Mouse (Mus musculus): Measurements from ENCODE around the gene Ctsg. TPM values are rescaled to one million over a fixed set of nuclear protein-coding genes. Genes with fewer than 3 reads are reported as not detected.
"Not testable (repeated sequence)": the region's sequence is repeated elsewhere in the genome, so short reads cannot be mapped to it uniquely, and the experiment has no call there.

Gene Ctsg
- polyA plus RNA-seq, 1 experiment from 2014 or later, result not detected

GRCm38 (mm10) chr14:56093353-56093752 lies 9.0 kb downstream of the Ctsg start:
- Histone ChIP-seq H3K27ac (replicated peaks) (no peak overlapping the region), H3K9me3 (no peaks in the 10 kb centered on the region), H3K36me3 (no peaks in the 10 kb centered on the region), H3K4me3 (no peak overlapping the region), H3K27me3 (no peaks in the 10 kb centered on the region), H3K9ac (no peak overlapping the region), H3K4me1 (replicated peaks) (no peaks in the 10 kb centered on the region), H3K4me2 (no peak overlapping the region)
- ATAC-seq (ENCODE audit: low FRiP score, low read depth), result no peak
- WGBS, result 81% methylated on average over 2 of the region's 2 CpGs

- no peak overlapping the region for H3K4me2 ChIP-seq
- 80% methylated on average over 3 of the region's 3 CpGs for WGBS
- H3K4me3 ChIP-seq, result no peak overlapping the region
- no peaks in the 10 kb centered on the region for H3K36me3 ChIP-seq
- H3K4me1 ChIP-seq (replicated peaks), result no peaks in the 10 kb centered on the region
- H3K9ac ChIP-seq, result no peak overlapping the region
- H3K27me3 ChIP-seq, result no peaks in the 10 kb centered on the region
- ATAC-seq (ENCODE audit: low FRiP score, low read depth), result no peak
- no peak overlapping the region for H3K27ac ChIP-seq (replicated peaks)
- H3K9me3 ChIP-seq, result no peaks in the 10 kb centered on the region
Measured at GRCm38 (mm10) chr14:56086711-56087110, 15.7 kb downstream of the Ctsg start.

DNA sequence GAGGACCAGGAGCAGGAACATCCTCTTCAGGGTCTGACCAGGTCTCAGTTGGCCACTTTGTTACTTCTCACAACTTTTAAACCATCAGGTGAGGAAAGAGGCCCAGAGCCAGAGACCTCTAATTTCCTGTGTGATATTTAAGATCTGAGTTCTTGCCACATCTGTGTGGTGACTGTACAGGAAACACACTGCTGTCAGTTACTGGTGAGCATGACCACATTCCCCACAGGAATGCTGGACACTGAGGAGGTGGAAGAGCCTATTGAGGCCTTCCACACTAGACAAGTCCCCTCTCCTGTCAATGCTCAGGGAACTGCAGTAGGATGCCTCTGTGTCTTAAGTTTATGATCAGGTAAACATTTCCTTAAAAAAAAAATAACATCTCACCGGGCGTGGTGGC lies 17.2 kb downstream of the Ctsg start, which contains the start of gene Mcpt8:
Gene Mcpt8 (minus strand): TSS at position 107 of the 400 bp plus-strand sequence.
- H3K4me2 ChIP-seq, result no peak within 1 kb of the TSS
- WGBS, result 94% methylated on average over 2 of the region's 2 CpGs
- H3K4me1 ChIP-seq (replicated peaks), result no peaks in the 10 kb centered on the region
- no peak within 1 kb of the TSS for H3K4me3 ChIP-seq
- no peak for ATAC-seq (ENCODE audit: low FRiP score, low read depth)
- H3K36me3 ChIP-seq, result no peaks in the 10 kb centered on the region
- no peaks in the 10 kb centered on the region for H3K9me3 ChIP-seq
- H3K27ac ChIP-seq (replicated peaks), result no peak within 1 kb of the TSS
- no peak within 1 kb of the TSS for H3K9ac ChIP-seq
- no peaks in the 10 kb centered on the region for H3K27me3 ChIP-seq

- WGBS, result 57% methylated on average over 4 of the region's 4 CpGs
- no peaks in the 10 kb centered on the region for H3K27me3 ChIP-seq
- no peak overlapping the region for H3K4me2 ChIP-seq
- H3K36me3 ChIP-seq, result no peaks in the 10 kb centered on the region
- no peak for ATAC-seq (ENCODE audit: low FRiP score, low read depth)
- no peaks in the 10 kb centered on the region for H3K9me3 ChIP-seq
- no peak overlapping the region for H3K4me3 ChIP-seq
- H3K4me1 ChIP-seq (replicated peaks), result no peaks in the 10 kb centered on the region
- no peak overlapping the region for H3K27ac ChIP-seq (replicated peaks)
- H3K9ac ChIP-seq, result no peak overlapping the region
Measured at GRCm38 (mm10) chr14:56082016-56082415, 20.4 kb downstream of the Ctsg start.

- 81% methylated on average over 3 of the region's 3 CpGs for WGBS
- not testable (repeated sequence) for H3K9me3 ChIP-seq; H3K27me3 ChIP-seq; H3K4me1 ChIP-seq (replicated peaks); H3K36me3 ChIP-seq; ATAC-seq (ENCODE audit: low FRiP score, low read depth); H3K4me2 ChIP-seq; H3K9ac ChIP-seq; H3K27ac ChIP-seq (replicated peaks); H3K4me3 ChIP-seq
Measured at GRCm38 (mm10) chr14:56062213-56062612, 40.2 kb downstream of the Ctsg start, which contains the start of gene Mcpt4. Gene Mcpt4 (minus strand): TSS chr14:56062313.

DNA sequence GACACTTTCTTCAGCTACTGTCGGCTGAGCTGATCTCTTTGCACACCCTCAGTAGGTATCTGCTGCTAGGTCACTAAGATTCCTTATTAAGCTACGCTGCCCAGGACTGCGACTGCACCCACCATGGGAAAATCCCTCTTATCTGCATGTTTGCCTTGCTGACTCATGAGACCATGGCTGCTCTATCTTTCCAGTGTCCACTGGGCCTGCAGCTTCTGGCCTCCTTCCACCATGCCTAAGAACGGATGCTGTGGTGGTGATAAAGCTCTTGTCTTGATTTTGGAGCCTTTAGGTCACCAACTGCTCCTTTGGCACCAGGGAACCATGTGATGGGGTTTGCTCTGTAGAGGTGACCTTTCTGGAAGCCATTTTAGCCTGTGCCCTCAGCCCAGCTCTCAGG lies 44.7 kb downstream of the Ctsg start:
- no peak for ATAC-seq (ENCODE audit: low FRiP score, low read depth)
- Histone ChIP-seq H3K9ac (no peak overlapping the region), H3K27me3 (no peaks in the 10 kb centered on the region), H3K4me2 (no peak overlapping the region), H3K4me3 (no peak overlapping the region), H3K4me1 (replicated peaks) (no peaks in the 10 kb centered on the region), H3K9me3 (no peaks in the 10 kb centered on the region), H3K36me3 (no peaks in the 10 kb centered on the region), H3K27ac (replicated peaks) (no peak overlapping the region)
- 87% methylated on average over 4 of the region's 4 CpGs for WGBS

GRCm38 (mm10) chr14:56055408-56055807 lies 47.0 kb downstream of the Ctsg start:
- no peak for ATAC-seq (ENCODE audit: low FRiP score, low read depth)
- Histone ChIP-seq H3K4me2 (no peak overlapping the region), H3K4me1 (replicated peaks) (no peaks in the 10 kb centered on the region)

More at GRCm38 (mm10) chr14:56055408-56055807, 47.0 kb downstream of the Ctsg start:
- 90% methylated on average over 3 of the region's 3 CpGs for WGBS
- Histone ChIP-seq H3K36me3 (no peaks in the 10 kb centered on the region), H3K9ac (no peak overlapping the region), H3K9me3 (no peaks in the 10 kb centered on the region), H3K27me3 (no peaks in the 10 kb centered on the region), H3K4me3 (no peak overlapping the region), H3K27ac (replicated peaks) (no peak overlapping the region)

Small RNAs within 50 kb of the gene (microRNA-seq; reads per million reads assigned to microRNA genes)
- not detected for gene Mir6949

Other genes with a start within 250 kb of the Ctsg start
- 11.2 and 11.8 TPM in 2 replicates for gene Nynrin, start 248.6 kb downstream of the Ctsg start, polyA plus RNA-seq (2015; fragmentation: Nextera tagmentation; extraction: Ambion mirVana)
- gene Cbln3, start 218.2 kb downstream of the Ctsg start, polyA plus RNA-seq (2015; fragmentation: Nextera tagmentation; extraction: Ambion mirVana), result 0.51 and 0.52 TPM in 2 replicates
- gene Khnyn, start 217.6 kb downstream of the Ctsg start, polyA plus RNA-seq (2015; fragmentation: Nextera tagmentation; extraction: Ambion mirVana), result 10.7 and 10.9 TPM in 2 replicates
- gene Sdr39u1, start 202.3 kb downstream of the Ctsg start, polyA plus RNA-seq (2015; fragmentation: Nextera tagmentation; extraction: Ambion mirVana), result 148 and 159 TPM in 2 replicates
- 0.18 and 0.55 TPM in 2 replicates for gene Cma1, start 157.9 kb downstream of the Ctsg start, polyA plus RNA-seq (2015; fragmentation: Nextera tagmentation; extraction: Ambion mirVana)
- not detected in 2 replicates for gene Cma2, start 151.6 kb downstream of the Ctsg start, polyA plus RNA-seq (2015; fragmentation: Nextera tagmentation; extraction: Ambion mirVana)
- not detected in 2 replicates for gene Mcpt1, start 84.6 kb downstream of the Ctsg start, polyA plus RNA-seq (2015; fragmentation: Nextera tagmentation; extraction: Ambion mirVana)
- not detected in 2 replicates for gene Mcpt9, start 72.1 kb downstream of the Ctsg start, polyA plus RNA-seq (2015; fragmentation: Nextera tagmentation; extraction: Ambion mirVana)
- not detected in 2 replicates for gene Mcpt2, start 60.5 kb downstream of the Ctsg start, polyA plus RNA-seq (2015; fragmentation: Nextera tagmentation; extraction: Ambion mirVana)
- gene Mcpt4, start 40.3 kb downstream of the Ctsg start, polyA plus RNA-seq (2015; fragmentation: Nextera tagmentation; extraction: Ambion mirVana), result not detected in 2 replicates
- not detected in 2 replicates for gene Mcpt8, start 17.3 kb downstream of the Ctsg start, polyA plus RNA-seq (2015; fragmentation: Nextera tagmentation; extraction: Ambion mirVana)
- gene Gzme, start 18.1 kb upstream of the Ctsg start, polyA plus RNA-seq (2015; fragmentation: Nextera tagmentation; extraction: Ambion mirVana), result not detected in 2 replicates
- not detected in 2 replicates for gene Gzmd, start 30.0 kb upstream of the Ctsg start, polyA plus RNA-seq (2015; fragmentation: Nextera tagmentation; extraction: Ambion mirVana)
- not detected in 2 replicates for gene Gzmg, start 57.0 kb upstream of the Ctsg start, polyA plus RNA-seq (2015; fragmentation: Nextera tagmentation; extraction: Ambion mirVana)
- not detected in 2 replicates for gene Gzmn, start 72.0 kb upstream of the Ctsg start, polyA plus RNA-seq (2015; fragmentation: Nextera tagmentation; extraction: Ambion mirVana)
- not detected in 2 replicates for gene Gzmf, start 108.8 kb upstream of the Ctsg start, polyA plus RNA-seq (2015; fragmentation: Nextera tagmentation; extraction: Ambion mirVana)
- gene Gzmc, start 132.1 kb upstream of the Ctsg start, polyA plus RNA-seq (2015; fragmentation: Nextera tagmentation; extraction: Ambion mirVana), result not detected in 2 replicates
- gene Gzmb, start 159.7 kb upstream of the Ctsg start, polyA plus RNA-seq (2015; fragmentation: Nextera tagmentation; extraction: Ambion mirVana), result not detected in 2 replicates

Measured in hindbrain, embryonic 15.5 days (tissue).